Mouse (Mus musculus) hematopoietic multipotent progenitor cell, adult 10-12 weeks (in vitro differentiated cells): ENCODE results near the gene Cma1. TPM values are rescaled to one million over a fixed set of nuclear protein-coding genes. Genes with fewer than 3 reads are reported as not detected.

Experiments
- polyA plus RNA-seq: library from polyadenylated mRNA; stranded (reverse); fragments of >175 nt; gene quantifications from 2 replicates; pipeline ENCODE4 v1.2.3, GENCODE M21; 2012; ENCODE audit warnings: low replicate concordance

Gene Cma1
- 0.73 and 2.0 TPM in 2 replicates for polyA plus RNA-seq

DNA sequence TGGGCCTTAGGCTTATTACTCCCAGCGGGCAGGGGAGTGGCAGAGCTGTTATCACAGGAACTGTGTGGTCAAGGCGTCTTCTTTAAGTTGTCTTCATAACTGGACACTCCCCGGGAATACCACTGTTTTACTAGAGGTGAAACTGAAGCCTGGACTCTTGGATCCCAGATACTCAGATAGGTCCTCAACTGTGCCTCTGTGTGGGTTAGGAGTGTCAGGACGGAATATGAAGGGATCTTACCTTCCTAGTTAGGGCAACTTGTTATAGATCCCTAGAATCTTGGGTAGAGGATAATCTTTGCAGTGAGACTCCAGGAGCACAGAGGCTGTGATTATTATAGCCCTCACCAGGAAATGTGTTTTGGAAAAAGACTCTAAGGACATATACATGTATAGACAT, at the start of gene Cma1:
Gene Cma1, minus strand, starts transcription at position 101 of the 400 bp plus-strand sequence.

DNA sequence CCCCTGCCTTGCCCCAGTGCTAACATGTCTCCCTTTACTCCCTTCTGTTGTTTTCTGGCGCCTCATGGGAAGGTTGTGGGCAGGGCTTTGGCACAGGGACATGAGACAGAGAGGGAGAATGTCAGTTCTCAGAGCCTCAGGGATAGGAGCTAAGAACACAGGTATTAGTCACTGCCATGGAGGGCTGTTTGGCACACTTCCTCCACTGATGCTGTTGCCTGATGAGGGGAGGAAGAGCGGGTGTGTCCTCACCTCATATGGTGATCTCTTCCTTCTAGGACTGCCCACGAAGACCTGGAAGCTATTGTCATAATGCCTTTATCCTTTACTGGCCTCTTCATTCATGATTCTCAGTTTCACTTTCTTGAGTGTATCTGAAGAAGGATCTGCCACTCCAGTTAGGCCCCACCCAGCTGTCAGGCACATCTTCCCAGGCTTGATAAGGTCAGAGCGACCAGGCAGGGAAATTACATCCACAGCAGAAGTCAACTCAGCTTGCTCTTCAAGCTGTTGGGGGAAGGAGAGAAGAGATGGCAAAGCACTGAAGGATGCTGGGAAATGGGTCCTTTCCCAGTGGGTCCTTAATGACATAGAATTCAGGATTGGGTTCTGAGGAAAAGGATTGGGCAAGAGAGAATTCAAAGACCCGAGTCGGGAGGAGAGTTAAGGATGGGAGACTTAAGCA, 6.0 kb upstream of the Cma1 start, which contains the start of gene Cma2:
Gene Cma2, plus strand, starts transcription at position 635 of the 685 bp plus-strand sequence.

DNA sequence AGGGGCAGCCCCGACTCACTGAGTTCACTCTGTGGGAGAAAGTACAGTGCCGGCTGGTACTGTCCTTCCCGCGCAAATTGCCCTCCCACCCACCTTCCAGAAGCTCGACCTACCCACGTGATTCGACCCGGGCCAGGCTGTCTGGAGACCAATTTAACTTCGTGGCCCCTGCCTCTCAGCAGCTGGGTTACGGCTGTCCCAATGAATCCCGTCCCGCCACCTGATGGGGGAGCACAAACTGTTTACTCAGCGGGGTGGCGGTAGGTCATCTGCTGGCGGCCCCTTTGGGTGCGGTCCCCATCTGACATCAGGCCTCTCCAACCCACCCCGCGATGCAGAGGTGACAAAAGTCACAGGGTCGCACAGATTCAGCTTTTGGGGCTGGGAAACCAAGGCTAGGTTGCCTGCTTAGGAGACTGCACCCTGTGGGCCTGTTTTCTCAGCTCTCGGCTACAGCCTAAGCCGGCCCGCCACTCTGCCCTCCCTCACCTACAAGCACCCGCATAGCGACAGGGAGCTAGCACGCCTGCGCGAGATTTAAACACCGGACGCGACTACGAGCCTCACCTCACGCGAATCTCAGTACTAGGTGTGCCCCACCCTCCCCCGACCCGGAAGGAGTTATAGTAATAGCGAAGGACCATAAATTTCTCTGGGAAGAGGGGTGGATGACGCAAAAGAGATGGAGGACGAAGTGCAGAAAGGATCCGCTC, 44.6 kb downstream of the Cma1 start, which contains the start of gene Sdr39u1:
Gene Sdr39u1, minus strand, starts transcription at position 593 of the 713 bp plus-strand sequence.

Other genes with a start within 250 kb of the Cma1 start
- gene Tgm1, start 230.7 kb downstream of the Cma1 start, polyA plus RNA-seq: 13.8 and 16.6 TPM in 2 replicates
- 27.4 and 45.7 TPM in 2 replicates for gene Rabggta, start 222.4 kb downstream of the Cma1 start, polyA plus RNA-seq
- 8.3 and 9.9 TPM in 2 replicates for gene Dhrs1, start 199.0 kb downstream of the Cma1 start, polyA plus RNA-seq
- 16.1 and 20.1 TPM in 2 replicates for gene Nop9, start 199.0 kb downstream of the Cma1 start, polyA plus RNA-seq
- gene Cideb, start 186.2 kb downstream of the Cma1 start, polyA plus RNA-seq: 0.11 and 0.15 TPM in 2 replicates
- 0.13 and 0.56 TPM in 2 replicates for gene Ltb4r2, start 183.2 kb downstream of the Cma1 start, polyA plus RNA-seq
- 4.6 and 38.8 TPM in 2 replicates for gene Ltb4r1, start 178.7 kb downstream of the Cma1 start, polyA plus RNA-seq
- gene Adcy4, start 160.6 kb downstream of the Cma1 start, polyA plus RNA-seq: 0.45 and 1.2 TPM in 2 replicates
- gene Ripk3, start 155.8 kb downstream of the Cma1 start, polyA plus RNA-seq: 43.4 and 85.4 TPM in 2 replicates
- gene Nfatc4, start 121.5 kb downstream of the Cma1 start, polyA plus RNA-seq: 0.08 and 0.16 TPM in 2 replicates
- gene Nynrin, start 90.7 kb downstream of the Cma1 start, polyA plus RNA-seq: 0.58 and 0.74 TPM in 2 replicates
- gene Cbln3, start 60.3 kb downstream of the Cma1 start, polyA plus RNA-seq: 0.03 and 0.25 TPM in 2 replicates
- gene Khnyn, start 59.7 kb downstream of the Cma1 start, polyA plus RNA-seq: 32.4 and 55.4 TPM in 2 replicates
- 13.1 and 24.5 TPM in 2 replicates for gene Sdr39u1, start 44.4 kb downstream of the Cma1 start, polyA plus RNA-seq
- not detected in 2 replicates for gene Cma2, start 6.3 kb upstream of the Cma1 start, polyA plus RNA-seq
- gene Mcpt1, start 73.3 kb upstream of the Cma1 start, polyA plus RNA-seq: 0.82 TPM in 1 of 2 replicates, not detected in the other
- gene Mcpt9, start 85.8 kb upstream of the Cma1 start, polyA plus RNA-seq: not detected in 2 replicates
- 0.11 TPM in 1 of 2 replicates, not detected in the other for gene Mcpt2, start 97.4 kb upstream of the Cma1 start, polyA plus RNA-seq
- 11.9 TPM in 1 of 2 replicates, not detected in the other for gene Mcpt4, start 117.6 kb upstream of the Cma1 start, polyA plus RNA-seq
- 0.50 and 1.1 TPM in 2 replicates for gene Mcpt8, start 140.6 kb upstream of the Cma1 start, polyA plus RNA-seq
- 1.4 and 2.0 TPM in 2 replicates for gene Ctsg, start 157.9 kb upstream of the Cma1 start, polyA plus RNA-seq
- gene Gzme, start 175.9 kb upstream of the Cma1 start, polyA plus RNA-seq: not detected in 2 replicates
- not detected in 2 replicates for gene Gzmd, start 187.9 kb upstream of the Cma1 start, polyA plus RNA-seq
- gene Gzmg, start 214.9 kb upstream of the Cma1 start, polyA plus RNA-seq: not detected in 2 replicates
- gene Gzmn, start 229.9 kb upstream of the Cma1 start, polyA plus RNA-seq: not detected in 2 replicates